Mouse (Mus musculus) heart, postnatal 10 days (tissue): ENCODE measurements at regions not wholly inside any gene's neighbourhood (a gene's known extent, or its start where the extent isn't known, plus 50 kb on each side); places are given as distances from the start of the nearest gene placed in this dataset.
"Not testable (repeated sequence)": the region's sequence is repeated elsewhere in the genome, so short reads cannot be mapped to it uniquely, and the experiment has no call there.

Experiments
- DNase-seq, 2 experiments: peaks; one replicate each; pipeline ENCODE4 v3.0.0; 2021
- intact Hi-C: fragments of 180-260 bp; cut with DNase I; formaldehyde crosslinking; loops from one replicate; pipeline ENCODE4 v1.15.1; 2025

DNA sequence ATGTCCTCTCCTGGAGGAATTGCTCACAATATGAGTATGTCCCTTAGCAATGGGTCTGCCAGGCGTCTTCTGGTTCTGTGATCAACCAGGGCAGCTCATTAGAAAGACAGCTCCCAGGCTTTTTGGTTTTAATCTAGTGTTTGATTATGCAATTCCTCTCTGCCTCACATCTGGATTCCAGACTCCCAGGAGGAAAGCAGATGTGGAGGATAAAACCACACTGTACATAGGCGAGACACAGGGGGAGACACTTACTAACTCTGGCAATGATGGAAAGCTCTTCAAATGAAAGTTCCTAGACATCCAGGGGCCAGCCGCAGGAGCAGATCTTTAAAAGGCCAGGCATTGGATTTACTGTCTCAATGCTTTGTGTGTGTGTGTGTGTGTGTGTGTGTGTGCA, 116.4 kb upstream of the Tet2 start:
- DNase-seq, result no peak
- intact Hi-C loops, result no loop called here

DNA sequence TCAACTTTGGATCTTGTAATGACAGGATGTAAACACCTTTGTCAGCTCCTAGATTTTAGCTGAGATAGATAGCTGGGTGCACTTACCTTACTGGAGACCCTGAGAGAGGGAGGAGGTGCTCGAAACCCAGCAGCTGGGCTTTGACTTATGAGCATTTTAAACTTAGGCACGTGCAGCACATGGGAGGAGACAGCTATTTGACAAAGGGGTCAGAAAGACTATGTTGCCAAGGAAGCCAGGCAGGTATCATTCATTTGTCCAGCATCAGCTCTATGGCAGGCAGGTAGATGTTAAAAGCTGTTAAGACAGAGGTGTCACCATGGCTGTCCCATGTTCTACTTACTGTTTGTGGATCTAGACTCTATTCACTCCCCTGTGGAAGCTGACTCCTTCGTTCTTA, 120.0 kb upstream of the Tet2 start:
- DNase-seq, result no peak
- intact Hi-C loops, result no loop called here

DNA sequence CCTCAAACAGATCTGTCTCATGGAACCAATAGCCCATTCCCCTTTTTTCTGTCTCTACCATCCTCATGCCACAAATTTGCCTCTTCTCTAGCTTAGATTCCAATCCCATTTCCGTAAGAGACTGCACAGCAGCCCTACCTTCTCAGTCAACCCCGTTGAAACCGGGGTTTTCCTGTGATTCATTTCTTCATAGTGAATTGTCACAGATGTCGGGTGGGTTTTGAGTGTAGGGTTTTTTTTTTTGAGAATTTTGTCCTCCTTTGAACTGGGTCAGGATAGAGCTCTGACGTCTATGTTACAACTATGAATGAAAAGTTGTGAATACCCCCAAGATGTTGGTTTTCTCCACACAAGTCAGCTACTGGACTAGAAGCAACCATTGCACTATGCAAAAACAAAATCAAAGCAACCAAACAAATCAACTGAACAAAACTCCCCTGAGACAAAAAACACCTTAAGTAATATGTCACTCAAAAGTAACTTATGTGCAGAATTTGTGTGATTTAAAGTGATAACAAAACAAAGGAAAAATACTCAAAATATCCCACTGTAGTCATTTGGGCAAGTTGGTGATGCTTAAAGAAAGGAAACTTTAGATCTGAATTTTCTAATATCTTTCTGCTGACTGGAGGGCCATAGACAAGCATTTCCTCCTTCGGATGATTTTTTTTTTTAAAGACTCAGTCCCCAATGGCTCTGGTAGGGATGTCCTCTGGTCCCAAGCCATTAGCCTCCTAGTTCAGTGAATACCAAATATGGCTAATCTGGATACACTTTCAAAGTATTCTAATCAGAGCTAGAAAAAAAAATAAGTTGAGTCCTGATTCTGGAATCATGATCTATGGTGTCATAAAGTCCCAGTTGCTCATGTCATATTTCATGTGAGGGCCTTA, 120.7 kb upstream of the Tet2 start:
- intact Hi-C loops, result no loop called here
- no peak for DNase-seq

DNA sequence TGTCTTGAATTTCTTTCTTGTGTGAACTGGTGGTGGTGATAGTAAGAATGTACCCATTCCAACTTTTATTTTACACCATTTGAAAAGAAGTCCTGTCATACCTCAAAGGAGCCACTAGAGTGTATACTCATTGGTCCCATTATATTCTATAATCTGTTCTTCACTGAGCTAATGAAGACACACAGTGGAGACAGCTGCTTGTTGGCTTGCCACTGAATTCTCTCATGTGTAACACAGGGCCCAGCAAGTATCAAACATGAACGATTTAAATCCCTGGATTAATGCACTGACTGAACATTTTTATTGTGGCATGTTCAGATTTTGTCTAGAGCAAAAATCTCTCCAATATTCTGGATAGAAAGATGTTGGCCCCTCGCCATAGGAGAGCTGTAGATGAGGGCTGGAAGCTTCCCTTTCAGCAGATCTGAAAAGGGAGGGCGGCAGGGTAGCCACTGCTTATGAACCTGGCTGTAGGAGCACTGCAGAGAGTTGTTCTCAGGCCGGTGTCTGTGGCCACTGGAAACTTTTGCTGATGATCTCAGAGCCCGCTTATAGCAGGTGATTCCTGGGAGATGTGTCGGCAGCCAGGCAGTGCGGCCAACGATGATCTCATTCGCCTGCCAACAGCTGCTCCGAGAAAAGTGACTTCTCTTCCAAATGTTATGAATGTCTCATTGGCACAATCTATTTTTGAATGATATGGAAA, 128.0 kb upstream of the Tet2 start:
- DNase-seq, result peak; percentile 75 to 83
- intact Hi-C loops, result no loop called here

DNA sequence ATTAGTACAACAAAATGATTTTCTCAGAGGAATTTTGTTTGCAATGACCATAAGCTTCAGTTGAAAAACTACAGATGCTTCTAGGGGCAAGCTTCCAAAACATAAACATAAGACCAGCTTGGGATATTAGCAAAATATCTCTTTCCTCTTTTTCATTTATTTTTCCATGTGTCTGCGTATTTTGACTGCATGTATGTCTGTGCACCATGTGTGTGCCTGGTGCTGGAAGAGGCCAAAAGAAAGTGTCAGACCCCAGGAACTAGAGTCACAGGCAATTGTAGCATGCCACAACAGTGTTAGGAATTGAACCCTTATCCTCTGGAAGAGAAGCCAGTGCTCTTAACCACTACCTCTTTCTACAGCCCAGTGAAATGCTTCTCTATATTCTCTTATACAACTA, 133.0 kb upstream of the Tet2 start:
- intact Hi-C loops, result no loop called here

DNA sequence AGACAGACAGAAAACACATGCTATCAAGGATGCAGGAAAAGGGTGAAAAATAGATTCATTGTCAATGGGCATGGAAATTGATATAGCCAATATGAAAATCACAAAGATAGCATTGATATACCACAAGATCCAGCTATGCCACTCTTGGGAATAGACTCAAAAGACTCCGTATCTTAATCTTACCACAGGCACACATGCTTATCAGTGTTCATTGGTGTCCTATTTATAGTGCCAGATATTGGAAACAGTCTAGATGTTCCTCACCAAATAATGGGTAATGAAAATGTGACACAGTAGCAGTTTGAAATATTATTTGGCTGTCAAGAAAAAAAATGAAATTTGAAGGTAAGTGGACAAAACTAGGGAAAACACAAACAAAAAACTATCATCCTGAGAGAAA, 135.0 kb upstream of the Tet2 start:
- no peak for DNase-seq
- intact Hi-C loops, result loop anchor here (10.0 kb wide), 1 partner anchor 355 kb away; no protein-coding TSS in a partner anchor

More for the DNA sequence above, 133.0 kb upstream of the Tet2 start:
- no peak for DNase-seq

DNA sequence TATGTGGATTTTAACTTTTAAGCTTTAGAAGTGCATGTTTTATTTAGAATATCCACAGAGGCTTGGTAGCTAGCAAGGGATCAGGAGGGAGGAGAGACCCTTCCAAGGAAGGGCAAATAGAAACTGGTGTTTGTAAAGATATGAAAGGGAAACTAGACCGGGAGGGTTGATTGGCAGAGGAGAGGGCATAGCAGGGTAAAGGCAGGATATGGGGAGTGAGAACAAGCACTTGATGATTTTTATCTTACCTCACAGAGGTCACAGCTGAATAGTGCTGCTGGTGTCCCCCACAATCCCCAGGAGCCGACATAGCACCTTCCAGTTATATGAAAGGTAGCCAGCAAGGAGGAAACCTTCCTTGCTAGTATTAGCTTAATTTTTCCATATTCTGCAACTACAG, 135.4 kb upstream of the Tet2 start:
- intact Hi-C loops, result loop anchor here (10.0 kb wide), 1 partner anchor 356 kb away; no protein-coding TSS in a partner anchor
- DNase-seq, result no peak

DNA sequence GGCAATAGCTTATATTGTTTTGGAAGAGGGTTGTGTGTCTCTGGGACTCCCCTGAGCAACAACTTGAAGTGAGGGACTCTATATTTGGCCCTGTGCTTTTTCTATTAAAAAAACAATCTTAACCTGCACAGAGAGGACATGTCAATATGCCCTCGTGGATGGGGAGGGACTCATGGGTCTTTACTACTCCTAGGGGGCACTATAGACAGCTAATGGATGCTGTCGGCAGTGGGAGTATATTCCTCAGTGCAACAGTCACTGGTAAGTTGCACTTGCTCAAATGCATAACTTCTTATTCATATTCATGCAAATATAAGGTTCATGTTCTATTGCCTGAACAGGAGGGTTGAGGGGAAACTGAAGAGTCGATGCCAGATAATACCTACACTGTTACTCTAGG, 135.9 kb upstream of the Tet2 start:
- intact Hi-C loops, result loop anchor here (10.0 kb wide), 1 partner anchor 356 kb away; no protein-coding TSS in a partner anchor

DNA sequence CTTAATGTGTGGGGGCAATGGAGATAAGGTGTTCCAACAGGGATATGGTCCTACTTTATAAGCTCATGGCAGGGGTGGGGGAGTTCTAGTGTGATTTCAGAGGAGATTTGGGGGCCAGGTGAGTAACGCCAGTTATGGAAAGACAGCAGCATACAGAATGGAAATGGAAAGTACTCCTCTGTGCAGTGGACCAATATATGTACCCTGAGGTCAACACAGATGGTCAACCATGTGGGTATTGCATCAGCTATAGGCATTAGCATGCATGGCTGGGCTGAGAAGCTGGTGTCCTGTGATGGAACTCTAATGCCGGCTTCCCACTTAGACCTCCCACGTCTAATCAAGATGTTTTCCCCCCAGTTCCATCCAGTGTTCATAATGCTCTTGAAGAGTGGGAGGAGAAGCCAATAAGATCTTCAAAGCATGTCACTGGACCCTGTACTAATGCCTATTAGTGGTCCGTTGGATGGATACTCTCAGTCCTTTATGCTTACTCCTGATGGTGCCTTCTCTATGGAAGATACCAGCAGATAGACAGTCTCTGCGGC, 139.3 kb upstream of the Tet2 start:
- intact Hi-C loops, result loop anchor here (10.0 kb wide), 1 partner anchor 359 kb away; no protein-coding TSS in a partner anchor
- no peak for DNase-seq

More for the DNA sequence above, 135.9 kb upstream of the Tet2 start:
- DNase-seq, result no peak

DNA sequence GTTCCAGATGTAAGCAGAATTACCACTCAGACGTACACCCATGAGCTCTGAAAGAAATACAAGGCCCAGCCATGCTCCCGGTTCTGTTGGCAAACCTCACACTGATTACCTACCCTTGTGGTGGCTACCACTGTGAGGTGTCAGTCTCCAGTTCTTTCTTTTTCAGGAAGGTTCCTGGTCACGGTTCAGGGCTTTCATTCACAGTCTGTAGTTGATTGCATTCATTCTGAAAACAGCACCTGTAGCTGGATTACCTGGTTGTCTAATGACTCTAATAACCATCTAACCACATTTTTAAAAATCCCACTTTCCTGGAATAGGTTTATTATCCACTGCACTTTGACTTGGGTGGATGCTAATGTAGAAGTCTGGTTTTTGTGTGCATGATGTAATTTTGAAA, 139.8 kb upstream of the Tet2 start:
- intact Hi-C loops, result loop anchor here (10.0 kb wide), 1 partner anchor 360 kb away; no protein-coding TSS in a partner anchor

DNA sequence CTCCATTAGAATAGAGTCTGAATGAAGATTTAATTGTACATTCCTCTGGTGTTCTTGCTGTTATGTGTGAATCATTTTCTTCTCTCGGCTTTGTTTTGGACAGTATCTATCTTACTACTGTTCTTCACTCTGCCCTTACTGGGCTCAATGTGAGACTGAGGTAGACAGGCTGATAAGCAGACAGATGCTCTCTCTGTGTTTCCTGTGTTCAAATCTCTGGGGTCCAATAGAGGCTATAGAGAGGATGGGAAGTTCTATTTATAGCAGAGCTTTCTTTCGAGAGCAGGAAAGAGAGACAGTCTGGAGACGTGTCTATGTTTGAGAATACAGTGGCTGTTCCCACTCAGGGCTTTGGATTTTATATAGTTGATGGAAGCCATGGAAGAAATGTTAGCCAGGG, 140.5 kb upstream of the Tet2 start:
- DNase-seq, result no peak
- intact Hi-C loops, result loop anchor here (10.0 kb wide), 1 partner anchor 361 kb away; no protein-coding TSS in a partner anchor

More for the DNA sequence above, 139.8 kb upstream of the Tet2 start:
- DNase-seq, result no peak

DNA sequence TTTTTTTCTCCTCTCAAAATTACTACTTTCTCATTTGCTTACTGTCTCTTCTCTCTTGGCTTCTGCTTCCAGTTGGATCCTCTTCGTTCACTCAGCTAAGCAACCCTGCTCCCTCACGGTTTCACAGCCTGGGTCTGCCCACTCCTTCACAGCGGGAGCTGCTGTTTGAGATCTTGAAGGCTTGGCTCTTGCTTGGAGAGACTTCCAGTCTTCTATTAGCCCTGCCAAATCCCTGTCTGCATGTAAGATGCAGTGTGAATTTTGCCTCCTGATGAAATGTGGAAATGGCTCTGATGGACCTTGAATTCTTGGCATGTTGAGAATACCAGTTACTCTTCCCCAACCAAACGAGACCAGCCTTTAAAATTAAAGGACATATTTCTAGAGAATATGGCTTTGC, 149.1 kb upstream of the Tet2 start:
- intact Hi-C loops, result no loop called here
- DNase-seq, result peak in 1 of 2 experiments; percentile 5

DNA sequence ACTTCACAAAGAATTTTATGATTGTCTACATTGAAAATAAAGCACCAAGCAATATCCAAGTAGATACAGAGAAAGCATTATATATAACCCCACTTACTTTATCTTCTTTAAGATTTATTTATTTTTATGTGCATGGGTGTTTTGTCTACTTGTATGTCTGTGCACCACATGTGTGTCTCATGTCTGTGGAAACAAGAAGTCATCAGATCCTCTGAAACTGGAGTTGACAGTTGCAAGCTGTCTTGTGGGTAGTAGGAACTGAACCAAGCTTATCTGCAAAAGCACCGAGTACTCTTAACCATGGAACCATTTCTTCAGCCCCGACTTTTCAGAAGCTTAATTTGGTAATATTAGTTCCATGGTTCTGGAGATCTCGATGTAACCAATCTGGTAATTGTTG, 151.2 kb upstream of the Tet2 start:
- no peak for DNase-seq
- intact Hi-C loops, result no loop called here

DNA sequence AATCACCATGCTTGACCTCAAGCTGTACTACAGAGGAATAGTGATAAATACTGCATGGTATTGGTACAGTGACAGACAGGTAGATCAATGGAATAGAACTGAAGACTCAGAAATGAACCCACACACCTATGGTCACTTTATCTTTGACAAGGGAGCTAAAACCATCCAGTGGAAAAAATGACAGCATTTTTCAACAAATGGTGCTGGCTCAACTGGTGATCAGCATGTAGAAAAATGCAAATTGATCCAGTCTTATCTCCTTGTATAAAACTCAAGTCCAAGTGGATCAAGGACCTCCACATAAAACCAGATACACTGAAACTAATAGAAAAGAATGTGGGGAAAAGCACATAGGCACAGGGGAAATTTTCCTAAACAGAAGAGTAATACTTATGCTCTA, 159.9 kb upstream of the Tet2 start:
- intact Hi-C loops, DNase-seq: not testable (repeated sequence)

DNA sequence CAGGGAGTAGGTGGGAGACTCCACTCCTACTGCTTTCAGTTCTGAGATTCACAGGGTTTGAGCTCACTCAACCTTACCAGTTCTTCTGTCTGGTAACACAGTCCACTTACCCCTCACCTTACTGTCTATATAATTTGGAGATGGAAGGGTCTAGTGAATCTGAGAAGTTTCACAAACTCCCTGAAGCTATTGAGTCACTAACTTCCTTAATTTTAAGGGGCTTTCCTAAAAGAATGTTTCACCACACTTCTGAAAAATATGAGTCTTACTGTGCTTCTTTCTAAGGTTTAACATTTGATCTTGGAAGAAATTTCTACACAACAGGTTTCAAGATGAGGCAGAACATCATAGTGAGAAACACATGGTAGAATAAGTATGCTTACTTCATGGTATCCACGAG, 166.6 kb upstream of the Tet2 start:
- intact Hi-C loops, result no loop called here

DNA sequence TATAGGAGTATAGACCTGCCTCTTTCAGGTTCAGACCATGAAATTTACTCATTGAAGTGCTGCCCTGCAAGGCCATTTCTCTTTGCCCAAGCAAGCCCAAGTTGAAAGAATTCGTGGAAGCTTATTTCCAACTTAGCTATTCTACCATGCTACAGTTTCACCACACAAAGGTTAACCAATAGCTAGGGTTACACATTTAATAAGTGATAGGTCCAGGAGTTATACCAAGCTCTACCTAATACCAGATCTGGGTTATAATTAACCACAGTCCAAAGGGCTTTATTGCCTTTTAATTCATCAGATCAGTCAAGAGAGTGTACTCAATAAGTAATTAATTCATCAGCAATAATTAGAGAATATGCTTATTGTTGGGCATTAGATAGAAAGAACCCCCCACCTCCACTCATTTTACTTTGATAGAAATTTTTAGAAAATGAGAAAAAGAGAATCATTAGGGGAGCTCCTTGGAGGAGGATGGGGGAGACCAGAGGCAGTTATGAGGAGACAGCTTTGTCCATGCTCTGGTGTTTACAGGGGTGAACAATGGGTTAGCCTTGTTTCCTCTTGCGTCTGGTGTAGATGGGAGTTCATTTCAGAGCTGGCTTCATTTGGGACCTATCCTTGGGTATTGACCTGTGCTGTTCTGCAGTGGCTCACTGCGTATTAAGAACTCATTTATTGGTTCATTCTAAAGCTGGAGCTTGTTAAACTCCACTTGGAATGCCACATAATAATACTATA, 177.8 kb upstream of the Tet2 start:
- intact Hi-C loops, result no loop called here
- no peak for DNase-seq

More for the DNA sequence above, 166.6 kb upstream of the Tet2 start:
- DNase-seq, result no peak

DNA sequence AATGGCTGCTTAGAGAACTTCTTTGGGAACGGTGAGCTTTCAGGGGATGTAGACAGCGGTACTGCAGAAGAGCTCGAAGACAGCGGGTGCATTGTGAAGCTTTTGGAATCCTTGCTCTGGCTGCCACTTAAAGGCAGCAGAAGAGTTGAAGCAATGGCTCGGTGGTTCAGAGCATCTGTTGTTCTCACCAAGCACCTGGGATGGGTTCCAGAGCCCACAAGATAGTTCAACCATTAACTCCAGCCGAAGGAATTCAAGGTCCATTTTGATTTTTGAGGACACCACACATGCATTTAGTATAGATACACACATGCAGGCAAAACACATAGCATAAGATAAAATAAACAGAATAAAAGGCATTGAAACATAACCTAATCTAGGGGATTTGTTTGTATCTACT, 181.9 kb upstream of the Tet2 start:
- intact Hi-C loops, result no loop called here
- no peak for DNase-seq

DNA sequence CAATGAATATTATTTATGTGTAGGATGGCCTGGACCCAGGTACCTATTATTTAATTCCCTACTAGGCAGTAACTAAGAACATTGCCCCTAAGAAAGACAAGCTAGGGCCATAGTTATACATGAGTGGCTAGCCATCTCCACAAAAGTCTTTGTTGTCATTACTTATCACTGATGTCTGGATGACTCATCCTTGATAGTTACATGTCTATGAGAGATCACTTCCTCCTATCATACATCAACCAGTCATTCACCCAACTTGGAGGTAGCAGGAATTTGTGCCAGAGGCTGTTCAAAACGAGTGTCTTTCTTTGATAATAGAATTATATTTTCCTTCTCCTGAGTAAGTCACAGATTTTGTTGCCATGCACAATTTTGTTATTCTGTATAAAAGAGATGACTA, 190.7 kb upstream of the Tet2 start:
- intact Hi-C loops, result no loop called here
- DNase-seq, result no peak

DNA sequence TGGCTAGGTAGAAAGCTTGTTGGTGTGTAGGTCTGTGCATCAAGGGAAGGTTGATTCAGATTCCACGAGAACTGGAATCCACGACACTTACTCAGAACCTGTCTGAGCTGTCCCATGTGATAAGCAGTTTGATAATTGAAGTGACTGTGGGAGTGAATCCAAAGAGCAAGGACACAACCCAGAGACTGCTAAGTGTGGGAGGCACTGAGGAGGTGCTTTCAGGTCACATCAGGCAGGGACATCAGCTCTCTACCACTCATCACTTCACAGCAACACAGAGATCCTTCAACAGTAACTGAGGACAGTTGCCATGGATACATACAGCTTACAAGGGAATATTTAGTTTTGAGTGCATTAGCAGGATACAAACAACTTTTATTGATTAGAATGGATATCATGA, 194.0 kb upstream of the Tet2 start:
- intact Hi-C loops, result no loop called here
- DNase-seq, result peak; percentile 46 to 59

DNA sequence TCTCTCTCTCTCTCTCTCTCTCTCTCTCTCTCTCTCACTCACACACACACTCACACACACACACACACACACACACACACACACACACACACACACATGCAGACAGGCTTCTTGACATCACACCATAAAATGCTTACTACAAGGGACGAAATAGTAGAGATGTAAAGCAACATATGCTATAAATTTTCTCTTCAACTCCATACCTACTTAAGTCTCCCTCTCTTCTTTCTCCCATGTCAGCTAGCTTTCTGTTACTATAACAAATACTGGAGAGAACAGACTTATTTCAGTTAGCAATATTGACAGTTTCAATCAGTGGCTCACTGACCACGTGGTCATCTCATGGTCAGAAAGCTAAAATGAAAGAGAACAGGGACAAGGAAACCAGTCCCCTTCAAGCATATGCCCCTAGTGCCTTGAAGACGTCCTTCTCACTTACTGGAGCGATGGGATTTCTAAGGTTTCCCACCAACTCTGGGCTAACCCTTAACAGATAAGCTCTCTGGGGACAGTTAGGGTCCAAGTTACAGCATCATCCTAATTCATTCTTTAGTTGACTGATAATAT, 199.7 kb upstream of the Tet2 start:
- intact Hi-C loops, result no loop called here

More for the DNA sequence above, 199.7 kb upstream of the Tet2 start:
- no peak for DNase-seq
